Mouse (Mus musculus): Measurements from ENCODE around the gene Lypd6b. TPM values are rescaled to one million over a fixed set of nuclear protein-coding genes. Genes with fewer than 3 reads are reported as not detected.

Lypd6b gene
- total RNA-seq, 2 experiments from 2014 or later = not detected

- DNase-seq (ENCODE audit: low spot score) = no peak
These were observed 17.0 kb upstream of the Lypd6b start for GRCm38 (mm10) chr2:49770440-49770839.

GRCm38 (mm10) chr2:49771172-49771571 is 16.3 kb upstream of the Lypd6b start:
- no peak for DNase-seq (ENCODE audit: low spot score)

DNA sequence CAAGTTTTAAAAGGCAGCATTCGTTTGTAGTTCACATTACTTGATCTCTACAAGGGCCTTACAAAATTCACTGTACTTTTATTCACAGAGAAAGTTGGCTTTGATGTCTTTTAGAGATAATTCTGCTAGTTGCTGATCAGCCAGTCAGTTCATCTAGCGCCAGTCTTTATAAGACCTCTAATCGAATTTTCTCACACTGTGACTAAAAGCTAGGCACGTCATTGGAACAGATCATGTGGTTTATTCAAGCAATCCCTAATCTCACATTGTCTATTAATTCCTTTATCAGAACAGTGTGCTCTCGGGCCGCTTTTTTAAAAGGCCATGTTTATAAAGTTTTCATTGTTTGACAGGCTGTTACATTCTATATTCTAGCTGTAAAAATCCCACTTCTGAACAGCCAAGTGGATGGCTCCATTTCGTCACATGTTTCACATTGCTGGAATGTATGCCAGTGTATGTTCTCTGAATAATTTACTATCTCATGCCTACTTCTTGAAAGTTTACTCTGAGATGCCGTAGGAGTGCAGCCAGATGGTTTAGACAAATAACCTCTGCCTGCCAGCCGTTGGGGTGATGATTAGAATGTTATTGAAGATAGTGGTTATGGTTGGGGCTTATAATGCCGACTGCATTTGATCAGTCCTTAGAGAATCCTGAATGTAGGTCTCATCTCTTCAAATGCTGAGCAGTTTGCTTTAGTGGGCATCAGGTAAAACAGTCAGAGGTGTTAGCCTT is 14.1 kb upstream of the Lypd6b start:
- no peak for DNase-seq (ENCODE audit: low spot score)

DNA sequence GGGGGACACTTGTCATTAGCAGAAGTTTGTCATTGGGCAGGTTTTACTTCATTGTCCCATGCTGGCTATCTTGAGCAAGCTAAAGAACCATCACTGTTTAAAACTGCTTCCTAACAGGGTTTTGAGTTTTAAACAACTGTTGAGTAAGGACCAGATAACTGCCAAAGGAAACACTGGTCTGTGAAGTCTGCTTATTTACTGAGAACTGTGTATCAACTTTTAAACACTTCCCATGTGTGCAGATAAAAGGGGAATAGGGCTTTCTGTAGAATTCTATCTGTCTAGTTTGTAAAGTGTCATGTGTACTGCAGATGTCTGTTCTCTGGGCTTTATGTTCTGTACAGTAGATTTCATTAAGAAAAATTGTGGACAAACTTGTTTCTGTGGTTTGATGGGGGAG is 13.3 kb upstream of the Lypd6b start:
- DNase-seq (ENCODE audit: low spot score) = no peak

- no peak for DNase-seq (ENCODE audit: low spot score)
These were observed 12.3 kb upstream of the Lypd6b start for GRCm38 (mm10) chr2:49775187-49775586.

DNA sequence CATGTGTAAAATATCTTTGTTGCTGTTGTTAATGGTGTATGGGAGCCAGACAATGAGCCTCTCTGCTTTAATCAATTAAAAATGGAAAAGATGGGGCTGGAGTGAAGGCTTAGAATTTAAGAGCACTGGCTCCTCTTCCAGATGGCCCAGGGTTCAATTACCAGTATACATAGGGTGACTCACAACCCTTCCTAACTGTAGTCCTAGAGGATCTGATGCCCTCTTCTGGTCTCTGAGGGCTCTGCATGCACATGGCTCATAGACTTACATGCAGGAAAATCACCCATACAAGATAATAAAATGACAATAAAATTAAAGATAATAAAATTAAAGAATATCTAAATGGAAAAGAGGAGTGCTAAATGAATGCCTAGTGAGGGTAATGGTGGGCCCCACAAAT is 11.8 kb upstream of the Lypd6b start:
- no peak for DNase-seq (ENCODE audit: low spot score)

DNA sequence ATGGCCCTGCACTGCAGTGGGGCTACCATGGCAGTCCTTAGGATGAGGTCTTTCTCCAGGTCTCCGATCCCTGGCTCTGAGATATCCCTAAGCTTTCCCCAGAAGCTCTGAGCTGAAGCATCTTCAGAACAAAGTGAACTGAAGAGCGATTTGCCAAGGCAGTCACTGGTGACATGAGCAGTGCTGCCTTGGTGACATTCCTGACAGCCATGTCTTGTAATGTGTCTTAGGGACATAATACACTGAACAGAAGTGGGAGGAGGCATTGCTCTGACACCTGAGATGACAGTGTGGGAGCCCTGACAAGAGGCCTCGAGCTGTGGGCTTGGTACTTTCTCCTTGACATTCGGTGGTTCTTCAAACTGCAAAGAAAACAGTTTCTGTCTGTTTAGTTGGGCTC is 11.1 kb upstream of the Lypd6b start:
- no peak for DNase-seq (ENCODE audit: low spot score)

DNA sequence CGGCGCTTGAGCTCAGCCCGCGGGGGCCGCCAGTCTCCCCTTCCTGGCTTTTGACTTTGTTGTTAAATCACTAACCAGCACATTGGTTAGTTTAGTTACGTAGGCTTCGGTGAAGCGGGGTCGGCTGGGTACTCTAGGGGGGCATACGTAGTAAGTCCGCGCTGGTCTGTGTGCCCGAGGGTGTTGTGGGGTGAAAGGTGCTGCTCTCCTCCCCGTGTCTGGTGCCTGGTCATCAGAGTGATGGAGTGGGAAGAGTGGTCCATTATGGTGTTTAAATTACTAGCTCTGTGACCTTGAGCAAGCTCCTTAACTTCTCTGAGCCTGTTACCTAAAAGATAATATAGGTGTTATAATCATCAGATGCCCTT is 547 bp downstream of the Lypd6b start:
- DNase-seq (ENCODE audit: low spot score) = no peak

- no peak for DNase-seq (ENCODE audit: low spot score)
These were observed 1.2 kb downstream of the Lypd6b start for GRCm38 (mm10) chr2:49788643-49789042.

GRCm38 (mm10) chr2:49789078-49789477 is 1.6 kb downstream of the Lypd6b start:
- no peak for DNase-seq (ENCODE audit: low spot score)

GRCm38 (mm10) chr2:49789504-49789903 is 2.0 kb downstream of the Lypd6b start:
- no peak for DNase-seq (ENCODE audit: low spot score)

GRCm38 (mm10) chr2:49797444-49798143 is 10.1 kb downstream of the Lypd6b start:
- no peak for DNase-seq (ENCODE audit: low spot score)

GRCm38 (mm10) chr2:49804448-49804847 is 17.0 kb downstream of the Lypd6b start:
- DNase-seq (ENCODE audit: low spot score) = no peak

- DNase-seq (ENCODE audit: low spot score) = no peak
These were observed 18.4 kb downstream of the Lypd6b start for GRCm38 (mm10) chr2:49805736-49806371.

DNA sequence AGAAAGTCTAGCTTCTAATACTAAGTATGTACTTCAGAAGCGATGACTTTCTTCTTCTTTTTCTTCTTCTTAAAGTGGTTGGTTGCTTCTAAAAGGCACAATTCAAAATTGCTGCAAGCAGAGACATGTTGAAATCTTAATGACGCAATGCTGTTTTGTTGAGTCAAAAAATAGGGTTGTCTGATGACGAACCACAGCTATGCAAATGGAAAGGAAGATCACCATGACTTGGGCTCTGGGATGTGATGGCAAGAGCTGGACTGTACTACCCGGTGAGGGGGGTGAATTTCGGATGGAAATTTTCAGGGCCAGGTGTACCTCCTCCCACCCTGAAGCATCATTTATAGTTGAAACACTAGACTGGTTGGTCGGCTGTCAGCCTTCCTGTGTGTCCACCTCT is 22.0 kb downstream of the Lypd6b start:
- DNase-seq (ENCODE audit: low spot score) = no peak

GRCm38 (mm10) chr2:49811420-49811819 is 23.9 kb downstream of the Lypd6b start:
- no peak for DNase-seq (ENCODE audit: low spot score)

GRCm38 (mm10) chr2:49811871-49812363 is 24.4 kb downstream of the Lypd6b start:
- no peak for DNase-seq (ENCODE audit: low spot score)

DNA sequence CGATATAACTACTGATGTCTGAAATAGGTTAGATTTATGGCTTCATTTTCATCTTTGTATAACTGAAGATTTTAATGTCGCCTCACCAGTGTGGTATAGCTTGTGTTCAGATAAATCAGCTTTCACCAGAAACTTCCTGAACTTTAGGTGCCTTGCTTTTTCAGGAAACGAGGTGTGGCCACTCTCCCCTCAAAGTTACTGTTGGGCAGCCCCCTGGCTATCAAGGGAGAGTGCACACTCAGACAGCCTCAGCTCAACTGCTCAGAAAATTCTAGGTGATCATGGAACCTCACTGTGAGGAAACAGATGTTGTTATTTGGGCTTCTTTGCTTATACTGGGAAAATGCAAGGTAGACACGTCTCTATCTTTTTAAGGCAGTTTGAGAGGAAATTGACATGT is 25.7 kb downstream of the Lypd6b start:
- DNase-seq (ENCODE audit: low spot score) = no peak

- no peak for DNase-seq (ENCODE audit: low spot score)
These were observed 26.5 kb downstream of the Lypd6b start for GRCm38 (mm10) chr2:49814011-49814410.

GRCm38 (mm10) chr2:49815696-49816320 is 28.3 kb downstream of the Lypd6b start:
- DNase-seq (ENCODE audit: low spot score) = no peak

DNA sequence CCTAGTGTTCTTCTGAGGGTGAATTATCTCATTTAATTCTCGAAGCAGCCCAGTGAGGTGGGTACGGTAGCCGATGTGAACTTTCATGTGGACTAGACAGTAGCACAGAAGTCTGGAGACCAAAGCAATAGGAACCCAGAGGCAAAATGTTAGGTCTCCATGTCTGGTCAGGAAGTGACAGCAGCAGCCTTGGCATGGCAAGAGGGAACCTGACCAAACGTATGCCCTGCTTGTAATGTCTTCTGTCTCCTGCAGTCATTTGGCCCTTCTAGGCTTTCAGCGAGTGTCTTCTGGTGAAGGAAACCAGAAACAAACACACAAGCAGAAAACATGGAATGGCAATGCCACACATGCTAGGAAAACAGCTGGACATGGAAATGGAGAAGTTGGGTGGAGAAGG is 29.1 kb downstream of the Lypd6b start:
- no peak for DNase-seq (ENCODE audit: low spot score)

GRCm38 (mm10) chr2:49817151-49817550 is 29.7 kb downstream of the Lypd6b start:
- DNase-seq (ENCODE audit: low spot score) = no peak

Data from gastrocnemius, adult 18-20 months (tissue).